Mouse (Mus musculus): ENCODE measurements around the gene Rps15. TPM values are rescaled to one million over a fixed set of nuclear protein-coding genes. Genes with fewer than 3 reads are reported as not detected.

Rps15 gene
- polyA plus RNA-seq, 1 experiment from 2014 or later: 1,158 TPM

GRCm38 (mm10) chr10:80288097-80288496 is 4.2 kb upstream of the Rps15 start:
- no peak for DNase-seq (ENCODE audit: low spot score)

- peak; percentile 25 for DNase-seq (ENCODE audit: low spot score)
Observed at GRCm38 (mm10) chr10:80288657-80289056, 3.6 kb upstream of the Rps15 start.

GRCm38 (mm10) chr10:80293325-80293724 is 1.1 kb downstream of the Rps15 start:
- DNase-seq (ENCODE audit: low spot score): peak; percentile 41

GRCm38 (mm10) chr10:80294311-80294710 is 2.1 kb downstream of the Rps15 start:
- no peak for DNase-seq (ENCODE audit: low spot score)

GRCm38 (mm10) chr10:80294788-80295303 is 2.6 kb downstream of the Rps15 start:
- no peak for DNase-seq (ENCODE audit: low spot score)

GRCm38 (mm10) chr10:80295618-80296425 is 3.6 kb downstream of the Rps15 start, which contains the start of gene Apc2:
TSS of gene Apc2 (plus strand) at chr10:80295977.
- DNase-seq (ENCODE audit: low spot score): peak; percentile 71

- DNase-seq (ENCODE audit: low spot score): no peak
Observed at GRCm38 (mm10) chr10:80296824-80297223, 4.6 kb downstream of the Rps15 start.

GRCm38 (mm10) chr10:80297526-80298133 is 5.4 kb downstream of the Rps15 start:
- DNase-seq (ENCODE audit: low spot score): no peak

GRCm38 (mm10) chr10:80298571-80299281 is 6.5 kb downstream of the Rps15 start:
- peak; percentile 20 for DNase-seq (ENCODE audit: low spot score)

GRCm38 (mm10) chr10:80299301-80299700 is 7.0 kb downstream of the Rps15 start:
- no peak for DNase-seq (ENCODE audit: low spot score)

- no peak for DNase-seq (ENCODE audit: low spot score)
Observed at GRCm38 (mm10) chr10:80299824-80300223, 7.6 kb downstream of the Rps15 start.

GRCm38 (mm10) chr10:80300672-80301181 is 8.5 kb downstream of the Rps15 start:
- DNase-seq (ENCODE audit: low spot score): no peak

- no peak for DNase-seq (ENCODE audit: low spot score)
Observed at GRCm38 (mm10) chr10:80301256-80302081, 9.2 kb downstream of the Rps15 start.

GRCm38 (mm10) chr10:80302082-80302355 is 9.8 kb downstream of the Rps15 start:
- no peak for DNase-seq (ENCODE audit: low spot score)

- no peak for DNase-seq (ENCODE audit: low spot score)
Observed at GRCm38 (mm10) chr10:80302471-80302881, 10.2 kb downstream of the Rps15 start.

GRCm38 (mm10) chr10:80304458-80304857 is 12.2 kb downstream of the Rps15 start:
- DNase-seq (ENCODE audit: low spot score): no peak

GRCm38 (mm10) chr10:80304862-80305261 is 12.6 kb downstream of the Rps15 start:
- DNase-seq (ENCODE audit: low spot score): peak; percentile 54

- DNase-seq (ENCODE audit: low spot score): no peak
Observed at GRCm38 (mm10) chr10:80311560-80311959, 19.3 kb downstream of the Rps15 start.

GRCm38 (mm10) chr10:80312586-80313504 is 20.6 kb downstream of the Rps15 start:
- DNase-seq (ENCODE audit: low spot score): no peak

Data from thymus, postnatal 0 days (tissue).